Mouse (Mus musculus) erythroblast, adult 5-6 weeks (primary cell): ENCODE measurements around the gene Nol3. TPM values are rescaled to one million over a fixed set of nuclear protein-coding genes. Genes with fewer than 3 reads are reported as not detected.
"Not testable (repeated sequence)": the region's sequence is repeated elsewhere in the genome, so short reads cannot be mapped to it uniquely, and the experiment has no call there.

Source experiments
- ATAC-seq: replicated peaks from 2 replicates; pipeline ENCODE4 v1.8.0; 2016; ENCODE audit warnings: moderate number of reproducible peaks, mild to moderate bottlenecking, moderate TSS enrichment, inconsistent platforms; ENCODE audit not compliant: poor library complexity, low FRiP score, severe bottlenecking
- total RNA-seq, 2 experiments: library from RNA; stranded (forward) in 1 of 2; stranded (reverse) in 1 of 2; fragments of 150-400 nt in 1 of 2; fragments of 200-764, 138-1000 nt in 1 of 2; gene quantifications; 2 replicates each; pipeline versions ENCODE4 v1.2.3 to v1.2.4; 2015 to 2017; ENCODE audit warnings: low replicate concordance in 2 of 2

Gene Nol3
- not detected in 2 replicates for total RNA-seq (2015; ENCODE audit: low replicate concordance)
- not detected in 2 replicates for total RNA-seq (2017; ENCODE audit: low replicate concordance)

DNA sequence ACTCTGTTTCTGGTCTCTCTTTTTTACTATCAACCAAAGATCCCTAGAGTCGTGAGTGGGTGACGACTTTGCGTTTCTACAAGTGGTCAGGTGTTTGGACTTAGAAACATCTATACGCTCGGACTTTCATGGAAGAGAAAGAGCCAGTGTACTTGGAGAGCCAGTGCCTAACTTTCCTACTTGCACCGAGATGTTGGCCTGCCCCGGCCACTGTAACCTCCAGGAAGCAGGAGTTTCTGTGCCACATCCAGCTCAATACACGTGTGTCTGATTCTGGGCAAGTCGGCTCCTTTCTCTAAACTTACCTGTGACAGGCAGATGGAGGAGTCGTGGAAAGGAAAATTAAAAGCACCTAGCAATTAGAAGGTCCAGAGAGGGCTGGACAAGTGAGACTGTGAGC lies at the start of gene Nol3:
Gene Nol3 (plus strand): TSS at position 301 of the 400 bp plus-strand sequence.
- ATAC-seq: no peak

GRCm38 (mm10) chr8:105231503-105232320 lies 44.2 kb upstream of the Nol3 start:
- ATAC-seq: no peak

GRCm38 (mm10) chr8:105232321-105232693 lies 43.6 kb upstream of the Nol3 start:
- not testable (repeated sequence) for ATAC-seq

GRCm38 (mm10) chr8:105233126-105233935 lies 42.6 kb upstream of the Nol3 start:
- no peak for ATAC-seq

- ATAC-seq: no peak
Measured at GRCm38 (mm10) chr8:105235206-105235605, 40.7 kb upstream of the Nol3 start.

DNA sequence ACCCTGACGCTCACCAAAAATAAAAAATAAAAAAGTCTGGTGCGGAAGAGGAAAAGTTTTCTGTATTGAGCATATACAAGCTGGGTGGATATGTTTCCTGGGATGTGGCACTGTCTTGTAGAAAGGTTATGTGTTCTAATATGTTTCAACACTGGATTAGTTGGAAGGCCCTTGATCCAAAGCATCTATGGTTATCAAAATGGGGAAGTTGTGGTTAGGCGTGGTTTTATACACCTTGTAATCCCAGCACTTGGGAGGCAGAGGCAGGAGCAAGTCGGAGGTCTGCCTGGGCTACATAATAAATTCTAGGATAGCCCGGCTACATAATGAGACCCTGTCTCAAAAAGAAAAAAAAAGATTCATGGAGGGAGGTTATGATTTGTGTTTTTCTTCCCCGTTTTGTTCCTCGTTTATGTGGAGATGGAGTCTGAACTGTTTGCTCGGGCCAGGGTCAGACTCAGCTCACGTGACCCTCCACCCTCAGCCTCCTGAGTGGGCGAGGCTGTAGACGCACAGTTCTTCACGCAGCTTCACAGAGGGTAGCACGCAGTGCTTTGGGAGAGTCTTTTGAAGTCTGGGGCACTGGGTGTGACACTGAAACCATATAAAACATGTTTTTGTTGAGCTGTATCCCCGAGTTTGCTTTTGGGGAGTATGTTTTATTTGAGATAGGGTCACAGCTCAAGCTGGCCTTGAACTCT lies 38.3 kb upstream of the Nol3 start:
- ATAC-seq: no peak

DNA sequence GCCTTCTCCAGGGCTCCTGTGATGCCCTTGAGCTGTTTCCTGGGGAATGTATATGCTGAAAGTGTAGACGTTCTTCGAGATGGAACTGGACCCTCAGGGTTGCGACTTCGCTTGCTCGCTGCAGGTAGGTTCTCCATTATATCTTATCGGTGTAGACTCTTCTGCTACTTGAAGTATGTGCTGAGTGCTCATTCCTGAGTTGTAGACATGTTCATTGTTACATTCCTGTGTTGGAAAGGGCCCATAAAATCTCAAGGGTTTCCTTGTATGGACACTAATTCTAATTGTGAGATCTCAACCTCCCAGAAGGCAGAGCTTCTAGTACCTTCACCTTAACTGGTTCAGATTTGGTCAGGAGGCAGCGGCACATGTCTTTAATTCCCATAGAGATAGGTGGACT lies 34.9 kb upstream of the Nol3 start:
- ATAC-seq: no peak

DNA sequence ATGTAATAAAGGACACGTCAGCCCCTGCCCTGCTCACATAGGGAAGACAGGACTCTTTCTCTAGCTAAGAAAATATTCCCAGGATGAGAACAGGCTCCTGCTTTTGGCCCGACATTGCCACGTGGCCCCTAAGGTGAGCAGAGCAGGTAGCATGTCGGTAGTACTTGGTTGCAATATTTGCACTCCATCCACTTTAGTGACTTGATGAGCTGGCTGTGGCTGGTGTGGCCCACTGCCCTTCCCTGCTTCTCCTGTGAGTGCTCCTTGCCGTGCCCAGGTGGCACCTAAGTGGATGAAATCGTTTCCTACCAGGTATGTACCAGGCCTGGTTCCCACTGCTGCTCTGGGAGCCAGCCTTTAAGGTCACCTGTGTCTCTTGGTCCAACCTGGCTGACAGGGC lies 24.0 kb upstream of the Nol3 start:
- no peak for ATAC-seq

GRCm38 (mm10) chr8:105252680-105253537 lies 23.0 kb upstream of the Nol3 start:
- no peak for ATAC-seq

GRCm38 (mm10) chr8:105253766-105254151 lies 22.2 kb upstream of the Nol3 start:
- no peak for ATAC-seq

- ATAC-seq: peak; percentile 83
Measured at GRCm38 (mm10) chr8:105254152-105254965, 21.6 kb upstream of the Nol3 start.

- peak; percentile 73 for ATAC-seq
Measured at GRCm38 (mm10) chr8:105254966-105255350, 21.0 kb upstream of the Nol3 start, which contains the start of gene B3gnt9. Gene B3gnt9, minus strand, starts transcription at chr8:105255153.

- no peak for ATAC-seq
Measured at GRCm38 (mm10) chr8:105257318-105258114, 18.4 kb upstream of the Nol3 start.

DNA sequence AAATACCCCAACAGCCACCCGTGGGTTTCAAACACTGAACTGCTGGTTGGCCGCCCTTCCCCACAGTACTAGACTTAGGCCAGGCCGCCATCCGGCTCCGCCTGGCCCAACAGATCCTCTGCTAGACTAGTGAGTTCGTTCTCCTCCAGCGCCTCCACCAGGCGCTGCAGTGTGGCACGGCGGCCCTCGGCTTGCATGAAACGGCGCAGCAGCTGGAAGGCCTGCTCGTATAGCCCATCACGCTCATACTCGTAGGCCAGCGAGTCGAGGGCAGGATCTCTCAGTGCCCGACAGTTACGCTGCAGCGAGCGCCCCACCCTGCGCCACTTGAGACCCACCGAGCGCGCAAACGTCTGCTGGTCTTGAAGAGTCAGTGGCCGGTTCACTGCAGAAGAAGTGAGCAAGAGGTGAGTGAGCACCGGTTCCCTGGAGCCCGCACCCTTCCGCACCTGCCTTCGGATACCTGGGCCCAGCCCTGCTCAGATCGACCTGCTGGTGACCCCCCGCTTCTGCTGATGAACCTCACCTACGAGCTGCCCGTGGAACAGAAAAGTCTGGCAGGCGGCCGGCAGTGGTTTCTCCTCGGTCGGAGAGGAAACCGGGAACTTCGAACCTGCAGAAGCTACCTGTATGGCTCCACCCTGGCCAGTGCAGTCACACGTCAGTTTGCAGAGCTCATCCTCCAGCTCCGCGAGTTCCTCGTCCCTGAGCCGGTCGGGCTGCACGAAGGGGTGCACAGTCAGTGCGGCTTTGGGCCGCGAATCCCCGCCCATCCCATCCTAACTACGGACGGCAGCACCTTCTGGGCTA lies 16.8 kb upstream of the Nol3 start:
- peak; percentile 7; the same call in 1 of the 2 replicates for ATAC-seq

DNA sequence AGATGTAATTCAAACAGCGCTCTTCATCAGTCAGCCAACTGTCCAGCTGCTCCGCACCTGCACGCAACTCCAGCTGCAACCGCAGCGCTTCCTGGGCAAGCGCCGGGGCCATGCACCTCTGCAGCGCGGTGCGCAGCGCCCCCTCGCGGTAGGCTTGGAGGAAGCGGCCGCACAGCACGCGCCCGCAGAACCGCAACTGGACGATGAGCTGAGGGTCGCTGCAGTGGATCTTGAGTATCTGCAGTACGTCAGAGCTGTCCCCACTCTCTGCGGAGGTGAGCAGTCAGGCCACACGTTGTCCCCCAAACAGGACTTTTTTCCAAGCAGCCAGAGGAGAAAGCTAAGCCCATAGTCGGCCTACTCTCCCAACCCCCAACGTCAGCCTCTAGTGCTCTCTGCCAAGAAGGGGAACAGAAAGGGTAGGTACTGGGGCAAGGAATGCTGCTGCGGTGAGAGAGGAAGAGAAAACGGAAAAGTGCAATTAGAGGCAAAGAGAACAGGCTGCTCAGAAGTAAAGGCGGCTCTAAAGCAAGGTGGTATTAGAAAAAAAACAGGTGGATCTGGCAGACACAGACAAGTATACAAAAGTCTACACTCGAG lies 16.1 kb upstream of the Nol3 start:
- ATAC-seq: peak; percentile 66

GRCm38 (mm10) chr8:105260371-105261099 lies 15.4 kb upstream of the Nol3 start:
- ATAC-seq: no peak
